Mouse (Mus musculus) MEL (cell line): ENCODE measurements around the gene Ppp2r5e.

Experiments used
- BHLHE40 ChIP-seq: IDR thresholded peaks from 2 replicates; pipeline ENCODE4 v1.6.1; 2012; ENCODE audit warnings: low read depth, mild to moderate bottlenecking, inconsistent platforms, low read length, improper control_type of control experiment, borderline replicate concordance
- CTCF ChIP-seq, 3 experiments: IDR thresholded peaks in 2 of 3; conservative IDR thresholded peaks in 1 of 3; 2 replicates each; pipeline ENCODE4 v1.5.1; 2011 to 2012; ENCODE audit warnings: low read length in 3 of 3, low read depth in 2 of 3, mild to moderate bottlenecking in 2 of 3, improper control_type of control experiment in 1 of 3, inconsistent platforms in 1 of 3, mixed read lengths in 1 of 3, moderate library complexity in 1 of 3; ENCODE audit not compliant: control insufficient read depth in 1 of 3, insufficient read depth in 1 of 3, poor library complexity in 1 of 3, severe bottlenecking in 1 of 3
- EP300 ChIP-seq, 2 experiments: IDR thresholded peaks; 2 replicates each; pipeline ENCODE4 v1.6.1; 2011; ENCODE audit warnings: improper control_type of control experiment in 2 of 2, low read length in 2 of 2, low read depth in 1 of 2, mild to moderate bottlenecking in 1 of 2
- ETS1 ChIP-seq: IDR thresholded peaks from 2 replicates; pipeline ENCODE4 v1.6.1; 2012; ENCODE audit warnings: low read depth, mild to moderate bottlenecking, inconsistent platforms, low read length, improper control_type of control experiment, moderate library complexity
- KAT2A ChIP-seq: conservative IDR thresholded peaks from 2 replicates; pipeline ENCODE4 v1.6.1; 2012; ENCODE audit warnings: low read depth, low read length, improper control_type of control experiment, inconsistent platforms
- MAX ChIP-seq: IDR thresholded peaks from 2 replicates; pipeline ENCODE4 v1.6.1; 2011; ENCODE audit warnings: low read length, improper control_type of control experiment
- POLR2A ChIP-seq, 2 experiments: IDR thresholded peaks; 2 replicates each; pipeline ENCODE4 v1.6.1; 2011 to 2012; ENCODE audit warnings: low read length in 2 of 2, mild to moderate bottlenecking in 2 of 2, control low read depth in 1 of 2, improper control_type of control experiment in 1 of 2, low read depth in 1 of 2, moderate library complexity in 1 of 2; ENCODE audit not compliant: control insufficient read depth in 1 of 2, insufficient read depth in 1 of 2, poor library complexity in 1 of 2
- RAD21 ChIP-seq: IDR thresholded peaks from 2 replicates; pipeline ENCODE4 v1.6.1; 2011; ENCODE audit warnings: mild to moderate bottlenecking, low read depth, low read length, improper control_type of control experiment
- TBP ChIP-seq: IDR thresholded peaks from 2 replicates; pipeline ENCODE4 v1.8.0; 2011; ENCODE audit warnings: low read depth, low read length, improper control_type of control experiment
- TCF12 ChIP-seq: IDR thresholded peaks from 2 replicates; pipeline ENCODE4 v1.6.1; 2014; ENCODE audit warnings: low read depth, mild to moderate bottlenecking, inconsistent platforms, low read length, improper control_type of control experiment, moderate library complexity
- USF1 ChIP-seq: IDR thresholded peaks from 2 replicates; pipeline ENCODE4 v1.6.1; 2014; ENCODE audit warnings: low read depth, mild to moderate bottlenecking, inconsistent platforms, low read length, improper control_type of control experiment, moderate library complexity
- ZKSCAN1 ChIP-seq: IDR thresholded peaks from 2 replicates; pipeline ENCODE4 v1.6.1; 2012; ENCODE audit warnings: low read depth, mild to moderate bottlenecking, inconsistent platforms, low read length, improper control_type of control experiment, moderate library complexity

- TF ChIP-seq RAD21 (no peak), USF1 (no peak), POLR2A (IDR thresholded peaks at IDR 0.05; ENCODE audit: control insufficient read depth in 1 of 2, insufficient read depth in 1 of 2, low read depth in 1 of 2, low read length in 2 of 2, poor library complexity in 1 of 2) (peak in 1 of 2 experiments; percentile 51; a peak in 2 of 4 replicates), CTCF (IDR thresholded peaks at IDR 0.05 in 2 of 3, conservative IDR thresholded peaks at IDR 0.05 in 1 of 3; ENCODE audit: control insufficient read depth in 1 of 3, insufficient read depth in 1 of 3, low read depth in 2 of 3, low read length in 3 of 3, poor library complexity in 1 of 3, severe bottlenecking in 1 of 3) (no peak), TCF12 (0 out of 2 replicates have a peak, but pooled peaks have one; percentile 33), EP300 (IDR thresholded peaks at IDR 0.05; ENCODE audit: low read depth in 1 of 2, low read length in 2 of 2) (no peak), ETS1 (no peak), KAT2A (no peak), TBP (peak; percentile 51; the same call in 1 of the 2 replicates), MAX (no peak), BHLHE40 (no peak), ZKSCAN1 (no peak)
Measured at GRCm38 (mm10) chr12:75599490-75599889, 3.4 kb upstream of the Ppp2r5e start.
